Mouse (Mus musculus): ENCODE results near the gene Trip6.
"Not testable (repeated sequence)": the region's sequence is repeated elsewhere in the genome, so short reads cannot be mapped to it uniquely, and the experiment has no call there.

Trip6 gene

GRCm38 (mm10) chr5:137297126-137297525 is 17.1 kb downstream of the Trip6 start:
- DNase-seq = no peak

GRCm38 (mm10) chr5:137295712-137296111 is 18.5 kb downstream of the Trip6 start:
- DNase-seq = no peak

- DNase-seq = no peak
These were observed 18.9 kb downstream of the Trip6 start for GRCm38 (mm10) chr5:137295296-137295695.

- no peak for DNase-seq
These were observed 19.5 kb downstream of the Trip6 start for GRCm38 (mm10) chr5:137294744-137295093.

- DNase-seq = peak; percentile 89 to 91
These were observed 20.1 kb downstream of the Trip6 start, which contains the start of gene Ufsp1 for GRCm38 (mm10) chr5:137293839-137294743. Gene Ufsp1 (plus strand): TSS chr5:137294629.

GRCm38 (mm10) chr5:137293282-137293681 is 20.9 kb downstream of the Trip6 start:
- DNase-seq = peak; percentile 70 to 78

GRCm38 (mm10) chr5:137291381-137291926 is 22.8 kb downstream of the Trip6 start:
- no peak for DNase-seq

GRCm38 (mm10) chr5:137290677-137291076 is 23.5 kb downstream of the Trip6 start:
- DNase-seq = peak; percentile 54 to 72

- no peak for DNase-seq
These were observed 24.4 kb downstream of the Trip6 start for GRCm38 (mm10) chr5:137289591-137290365.

- DNase-seq = peak in 1 of 2 experiments; percentile 43
These were observed 25.2 kb downstream of the Trip6 start for GRCm38 (mm10) chr5:137288999-137289470.

- DNase-seq = no peak
These were observed 26.1 kb downstream of the Trip6 start for GRCm38 (mm10) chr5:137287953-137288743.

GRCm38 (mm10) chr5:137287032-137287952 is 26.9 kb downstream of the Trip6 start, which contains the start of gene Ache:
Gene Ache (plus strand): TSS chr5:137287519.
- DNase-seq = no peak

- peak; percentile 73 to 91 for DNase-seq
These were observed 27.6 kb downstream of the Trip6 start for GRCm38 (mm10) chr5:137286655-137287031.

GRCm38 (mm10) chr5:137285986-137286385 is 28.2 kb downstream of the Trip6 start:
- no peak for DNase-seq

GRCm38 (mm10) chr5:137285045-137285444 is 29.2 kb downstream of the Trip6 start:
- peak in 1 of 2 experiments; percentile 47 for DNase-seq

- DNase-seq = not testable (repeated sequence)
These were observed 29.8 kb downstream of the Trip6 start for GRCm38 (mm10) chr5:137284411-137284810.

GRCm38 (mm10) chr5:137277360-137278342 is 36.6 kb downstream of the Trip6 start:
- no peak for DNase-seq

- DNase-seq = peak in 1 of 2 experiments; percentile 42
These were observed 45.9 kb downstream of the Trip6 start for GRCm38 (mm10) chr5:137268131-137268910.

- no peak for DNase-seq
These were observed 49.4 kb downstream of the Trip6 start for GRCm38 (mm10) chr5:137264787-137265186.
